ENCODE assay signal across 10 mouse cellular contexts in the genomic region with DNA sequence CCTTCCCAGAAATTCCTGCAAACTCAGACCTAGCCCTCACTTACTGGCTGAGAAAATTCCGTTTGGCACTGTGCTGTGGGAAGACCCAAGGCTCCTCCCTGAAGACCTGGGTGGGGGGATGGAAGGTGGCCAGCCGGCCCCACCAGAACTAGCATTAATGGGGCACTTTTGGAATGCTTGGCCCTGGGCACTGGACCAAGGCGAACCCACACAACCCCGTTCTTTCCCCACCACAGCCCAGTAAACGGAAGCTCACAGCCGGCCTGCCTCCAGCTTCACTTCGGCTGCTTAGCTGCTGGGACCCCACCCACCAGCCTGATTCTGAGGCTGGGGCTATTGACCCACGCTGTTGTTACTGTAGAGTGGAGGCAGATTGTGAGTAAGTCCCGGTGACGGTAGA. TPM values are rescaled to one million over a fixed set of nuclear protein-coding genes. Genes with fewer than 3 reads are reported as not detected.
DNase-seq lines count a peak whose midpoint lies in the region; ATAC-seq lines count a peak whose summit lies in the region.
"Had no signal": no experiment of that assay in that cellular context is flagged by ENCODE, and none has a peak within 500 bp of the region (broad histone marks: within the 10 kb centered on the region; RNA-seq: fewer than 3 reads in every experiment).

No protein-coding gene starts in this region.

- peak overlapping the region; percentile 90 for H3K4me2 ChIP-seq in hindbrain, embryonic 16.5 days (ENCODE audit: low read length)
- peak overlapping the region; percentile 81 for H3K4me2 ChIP-seq in midbrain, embryonic 15.5 days
- H3K4me2 ChIP-seq: heart, embryonic 15.5 days had no signal

- DNase-seq in gastrocnemius, postnatal 10 days: peak; percentile 33
- DNase-seq in gastrocnemius, adult 8-10 months (ENCODE audit: low spot score in 2 of 2): no peak
- DNase-seq in embryonic facial prominence, embryonic 10.5 days (ENCODE audit: low spot score): no peak
- no peak for DNase-seq in thymus, postnatal 0 days (ENCODE audit: low spot score)
- no peak for DNase-seq in heart, adult 9 months (ENCODE audit: low spot score in 2 of 2)

- peaks cover 88% of the 10 kb centered on the region for H3K4me1 ChIP-seq in embryonic facial prominence, embryonic 10.5 days
- peaks cover 24% of the 10 kb centered on the region for H3K4me1 ChIP-seq in hindbrain, embryonic 16.5 days (ENCODE audit: control insufficient read depth, insufficient read depth, low read depth, low read length)
- H3K4me1 ChIP-seq in midbrain, embryonic 15.5 days: peaks cover 28% of the 10 kb centered on the region

- 39% methylated on average over 10 of the region's 10 CpGs for WGBS in embryonic facial prominence, embryonic 10.5 days
- 30% methylated on average over 10 of the region's 10 CpGs for WGBS in hindbrain, embryonic 16.5 days
- WGBS in midbrain, embryonic 15.5 days: 42% methylated on average over 10 of the region's 10 CpGs

- no peaks in the 10 kb centered on the region for H3K9me3 ChIP-seq in embryonic facial prominence, embryonic 10.5 days
- no peaks in the 10 kb centered on the region for H3K9me3 ChIP-seq in hindbrain, embryonic 16.5 days (ENCODE audit: control insufficient read depth, low read length)
- H3K9me3 ChIP-seq in midbrain, embryonic 15.5 days: no peaks in the 10 kb centered on the region
- H3K9me3 ChIP-seq: heart, embryonic 15.5 days; lung, embryonic 15.5 days had no signal

- no peak overlapping the region for H3K27ac ChIP-seq in embryonic facial prominence, embryonic 10.5 days (replicated peaks)
- H3K27ac ChIP-seq in hindbrain, embryonic 16.5 days (ENCODE audit: low read depth, low read length): peak overlapping the region; percentile 60
- 0 out of 2 replicates have a peak overlapping the region, but pooled peaks have one; percentile 21 for H3K27ac ChIP-seq in midbrain, embryonic 15.5 days
- H3K27ac ChIP-seq: heart, embryonic 15.5 days; lung, embryonic 15.5 days had no signal

- H3K4me3 ChIP-seq in embryonic facial prominence, embryonic 10.5 days: peak overlapping the region; percentile 67
- H3K4me3 ChIP-seq in hindbrain, embryonic 16.5 days (ENCODE audit: low read length): peak overlapping the region; percentile 45
- peak overlapping the region; percentile 46 for H3K4me3 ChIP-seq in midbrain, embryonic 15.5 days
- H3K4me3 ChIP-seq: heart, embryonic 15.5 days; lung, embryonic 15.5 days had no signal

- H3K36me3 ChIP-seq in embryonic facial prominence, embryonic 10.5 days (replicated peaks): peaks cover 13% of the 10 kb centered on the region
- no peaks in the 10 kb centered on the region for H3K36me3 ChIP-seq in hindbrain, embryonic 16.5 days (ENCODE audit: control insufficient read depth, insufficient read depth, low read length)
- H3K36me3 ChIP-seq in midbrain, embryonic 15.5 days (replicated peaks): no peaks in the 10 kb centered on the region
- H3K36me3 ChIP-seq: heart, embryonic 15.5 days; lung, embryonic 15.5 days had no signal

- 0 out of 2 replicates have a peak overlapping the region, but pooled peaks have one; percentile 6 for H3K9ac ChIP-seq in hindbrain, embryonic 16.5 days (ENCODE audit: low read depth, low read length)
- no peak overlapping the region for H3K9ac ChIP-seq in midbrain, embryonic 15.5 days
- H3K9ac ChIP-seq: heart, embryonic 15.5 days; lung, embryonic 15.5 days had no signal

- H3K27me3 ChIP-seq in embryonic facial prominence, embryonic 10.5 days (replicated peaks; ENCODE audit: low read depth, poor library complexity, severe bottlenecking): peaks cover 72% of the 10 kb centered on the region
- peaks cover 10% of the 10 kb centered on the region for H3K27me3 ChIP-seq in hindbrain, embryonic 16.5 days (replicated peaks; ENCODE audit: control insufficient read depth, insufficient read depth, low read length)
- H3K27me3 ChIP-seq in midbrain, embryonic 15.5 days (replicated peaks): peaks cover 35% of the 10 kb centered on the region

- ATAC-seq in hindbrain, embryonic 16.5 days: peak; percentile 48
- ATAC-seq in midbrain, embryonic 15.5 days (replicated peaks): no peak
- ATAC-seq in cerebellum, adult (ENCODE audit: insufficient number of reproducible peaks, low FRiP score, low TSS enrichment): no peak

RNA-seq across cellular contexts. Expression of gene Sox8, which starts 2.3 kb away (rescaled TPM):
- total RNA-seq in gastrocnemius, postnatal 10 days (2021): 10 to 100 TPM; 15.2 to 20.2 TPM
- under 1 TPM; 0.19 to 0.76 (median 0.70) TPM for total RNA-seq in gastrocnemius, adult 8-10 months (2022)
- 12.5 and 13.1 TPM in 2 replicates for polyA plus RNA-seq in embryonic facial prominence, embryonic 10.5 days (2016; fragmentation: Nextera tagmentation; extraction: Ambion mirVana)
- 24.2 and 25.1 TPM in 2 replicates for polyA plus RNA-seq in hindbrain, embryonic 16.5 days (2015; fragmentation: Nextera tagmentation; extraction: Ambion mirVana)
- polyA plus RNA-seq in midbrain, embryonic 15.5 days (2015; fragmentation: Nextera tagmentation; extraction: Ambion mirVana): 10.7 and 15.2 TPM in 2 replicates
- polyA plus RNA-seq in thymus, postnatal 0 days (2015; fragmentation: Nextera tagmentation; extraction: Ambion mirVana): 0.23 and 0.26 TPM in 2 replicates

RNA-seq across cellular contexts. Expression of gene Lmf1, which starts 10.7 kb away (rescaled TPM):
- total RNA-seq in gastrocnemius, postnatal 10 days (2021): 10 to 100 TPM; 11.5 to 14.5 TPM
- 10 to 100 TPM; 10.4 to 14.1 (median 10.8) TPM for total RNA-seq in gastrocnemius, adult 8-10 months (2022)
- 26.3 and 26.6 TPM in 2 replicates for polyA plus RNA-seq in embryonic facial prominence, embryonic 10.5 days (2016; fragmentation: Nextera tagmentation; extraction: Ambion mirVana)
- polyA plus RNA-seq in hindbrain, embryonic 16.5 days (2015; fragmentation: Nextera tagmentation; extraction: Ambion mirVana): 27.7 and 28.2 TPM in 2 replicates
- 23.2 and 24.9 TPM in 2 replicates for polyA plus RNA-seq in midbrain, embryonic 15.5 days (2015; fragmentation: Nextera tagmentation; extraction: Ambion mirVana)
- polyA plus RNA-seq in thymus, postnatal 0 days (2015; fragmentation: Nextera tagmentation; extraction: Ambion mirVana): 15.5 and 16.1 TPM in 2 replicates
